Mouse (Mus musculus): ENCODE measurements at regions not wholly inside any gene's neighbourhood (a gene's known extent, or its start where the extent isn't known, plus 50 kb on each side); places are given as distances from the start of the nearest gene placed in this dataset.

DNA sequence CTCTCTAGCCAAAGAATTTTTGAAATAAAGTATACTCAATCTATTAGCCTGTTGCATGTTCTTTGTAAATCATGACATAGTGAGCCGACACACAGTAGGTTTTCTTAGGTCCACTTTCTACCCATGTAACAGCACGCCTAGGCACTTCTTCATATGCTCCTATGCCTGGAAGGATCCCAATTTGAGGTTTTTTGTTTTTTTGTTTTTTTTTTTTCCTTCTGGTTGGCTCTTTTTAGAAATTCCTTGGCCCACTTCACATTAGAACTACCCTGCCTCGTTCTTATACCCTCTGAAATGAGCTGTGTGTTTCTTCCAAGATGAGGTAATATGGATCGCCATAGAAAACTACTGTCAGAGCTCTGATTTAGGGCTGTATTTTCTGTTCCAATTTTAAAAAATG is 443.6 kb downstream of the Gm43517 start:
- Histone ChIP-seq H3K4me1 (ENCODE audit: control insufficient read depth, insufficient read depth, low read length) (no peaks in the 10 kb centered on the region), H3K4me3 (ENCODE audit: insufficient read depth, low read length) (no peak overlapping the region), H3K27ac (ENCODE audit: insufficient read depth, low read length) (no peak overlapping the region)
- TF ChIP-seq POLR2A (IDR thresholded peaks at IDR 0.05; ENCODE audit: low read depth, low read length), result no peak
- no peak for TF ChIP-seq CTCF (IDR thresholded peaks at IDR 0.05; ENCODE audit: borderline replicate concordance, insufficient read depth, low read length)

DNA sequence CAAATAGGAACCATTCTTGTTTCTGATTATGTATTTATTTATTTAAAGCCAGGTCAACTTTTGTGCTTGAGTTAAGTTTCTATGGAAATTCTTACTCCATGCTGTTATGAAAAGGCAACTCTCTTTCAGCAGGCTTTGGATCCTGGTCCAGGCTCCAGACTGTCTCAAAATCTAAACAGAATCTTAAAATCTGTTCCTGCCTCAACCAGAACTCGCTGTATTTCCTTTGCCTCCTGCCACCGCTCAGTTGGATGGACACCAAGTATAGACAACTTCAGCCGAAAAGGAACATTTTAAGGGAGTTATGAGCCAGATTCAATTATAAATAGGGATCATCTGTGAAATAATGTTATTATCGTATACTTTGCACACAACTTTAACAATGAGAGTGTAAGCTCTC is 445.7 kb downstream of the Gm43517 start:
- Histone ChIP-seq H3K4me3 (ENCODE audit: insufficient read depth, low read length) (no peak overlapping the region), H3K4me1 (ENCODE audit: control insufficient read depth, insufficient read depth, low read length) (no peaks in the 10 kb centered on the region), H3K27ac (ENCODE audit: insufficient read depth, low read length) (no peak overlapping the region)
- no peak for TF ChIP-seq CTCF (IDR thresholded peaks at IDR 0.05; ENCODE audit: borderline replicate concordance, insufficient read depth, low read length)
- no peak for TF ChIP-seq POLR2A (IDR thresholded peaks at IDR 0.05; ENCODE audit: low read depth, low read length)

DNA sequence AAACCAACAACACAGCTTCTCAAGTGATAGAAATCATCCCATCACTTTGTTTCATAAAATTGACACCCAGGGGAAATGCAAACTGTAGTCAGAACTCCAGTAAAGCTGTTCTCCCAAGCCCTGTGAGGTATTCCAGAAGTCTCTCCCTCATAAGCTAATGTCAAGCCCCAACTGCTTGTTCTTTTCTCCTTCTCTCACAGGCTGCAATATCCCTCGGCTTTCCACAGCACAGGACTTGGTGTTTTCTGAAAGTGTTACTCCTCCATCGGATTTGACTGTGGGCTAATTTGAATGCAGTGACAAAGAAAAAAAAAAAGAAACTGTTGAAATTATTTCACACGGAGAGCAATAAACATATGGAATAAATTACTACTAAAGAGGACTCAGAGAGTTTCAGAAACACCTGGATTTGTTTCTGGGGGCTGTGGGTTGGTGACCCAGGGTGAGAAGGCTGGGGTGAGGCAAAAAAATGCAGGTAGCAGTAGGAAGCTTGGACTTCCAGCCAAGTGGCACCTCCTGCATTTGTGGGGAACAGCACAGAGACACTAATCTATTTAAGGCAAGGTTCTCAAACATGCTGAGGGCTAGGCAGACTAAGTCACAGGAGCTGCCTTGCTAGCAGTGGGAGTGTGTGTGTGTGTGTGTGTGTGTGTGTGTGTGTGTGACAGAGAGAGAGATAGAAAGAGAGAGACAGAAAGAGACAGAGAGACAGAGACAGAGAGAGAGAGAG is 447.3 kb downstream of the Gm43517 start:
- TF ChIP-seq POLR2A (IDR thresholded peaks at IDR 0.05; ENCODE audit: low read depth, low read length) (no peak), CTCF (IDR thresholded peaks at IDR 0.05; ENCODE audit: borderline replicate concordance, insufficient read depth, low read length) (no peak)
- H3K4me3 ChIP-seq (ENCODE audit: insufficient read depth, low read length), result no peak overlapping the region
- no peak overlapping the region for H3K27ac ChIP-seq (ENCODE audit: insufficient read depth, low read length)
- H3K4me1 ChIP-seq (ENCODE audit: control insufficient read depth, insufficient read depth, low read length), result no peaks in the 10 kb centered on the region

DNA sequence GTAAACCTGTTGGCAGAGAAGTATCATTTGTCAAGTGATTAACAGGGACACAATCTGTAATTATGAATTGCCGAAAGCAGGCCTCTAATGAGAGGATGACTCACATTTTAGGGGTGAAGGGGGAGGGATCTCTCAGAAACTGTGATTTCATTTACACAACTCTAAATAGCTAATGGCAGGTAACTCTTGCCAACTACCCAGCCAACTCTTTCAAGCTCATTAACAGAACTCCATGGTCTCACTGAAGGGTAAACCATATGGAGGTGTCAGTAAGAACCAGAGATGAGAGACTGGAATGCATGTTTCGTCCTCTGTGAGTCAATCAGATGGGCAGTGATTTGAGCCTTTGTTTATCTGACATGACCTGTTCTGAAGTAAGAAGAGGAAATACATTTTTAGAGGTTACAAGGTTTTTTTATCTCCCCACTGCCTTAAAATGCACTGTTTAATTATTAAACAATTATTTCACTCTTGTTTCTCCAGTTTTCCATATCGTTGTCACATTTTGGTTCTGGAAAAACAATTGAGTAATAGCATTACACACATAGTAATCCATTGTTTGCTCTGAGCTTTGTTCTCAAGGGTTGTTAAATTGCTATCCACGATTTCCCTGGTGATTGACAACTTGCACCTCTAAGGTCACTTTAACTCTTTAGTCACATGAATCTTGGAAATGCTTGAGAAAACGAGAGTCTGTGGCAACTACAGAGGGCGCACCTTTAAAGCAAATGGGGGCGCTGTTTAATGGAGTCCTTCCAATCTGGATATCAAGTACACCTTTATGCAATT is 451.5 kb downstream of the Gm43517 start:
- H3K4me1 ChIP-seq (ENCODE audit: control insufficient read depth, insufficient read depth, low read length), result no peaks in the 10 kb centered on the region
- no peak overlapping the region for H3K4me3 ChIP-seq (ENCODE audit: insufficient read depth, low read length)
- TF ChIP-seq CTCF (IDR thresholded peaks at IDR 0.05; ENCODE audit: borderline replicate concordance, insufficient read depth, low read length) (no peak), POLR2A (IDR thresholded peaks at IDR 0.05; ENCODE audit: low read depth, low read length) (no peak)
- H3K27ac ChIP-seq (ENCODE audit: insufficient read depth, low read length), result no peak overlapping the region

DNA sequence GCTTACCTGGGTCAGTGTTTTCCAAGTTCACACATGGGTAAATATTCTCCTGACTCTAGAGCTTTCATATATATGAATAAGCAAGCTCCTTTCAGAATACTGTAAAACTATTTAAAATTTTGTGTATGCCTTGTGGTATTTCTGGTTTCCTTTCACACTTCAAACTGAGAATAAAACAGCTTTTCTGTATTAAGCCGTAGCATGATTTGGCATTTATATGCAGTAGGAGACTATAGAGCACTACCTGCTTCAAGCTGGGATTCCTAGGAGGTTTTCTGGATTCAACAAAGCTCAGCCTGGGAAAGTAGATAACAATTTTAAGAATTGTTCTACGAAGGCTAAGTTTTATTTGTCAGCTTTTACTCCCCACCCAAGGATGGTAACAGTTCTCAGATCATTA is 500.5 kb downstream of the Gm43517 start:
- no peak for TF ChIP-seq CTCF (IDR thresholded peaks at IDR 0.05; ENCODE audit: borderline replicate concordance, insufficient read depth, low read length)
- no peak for TF ChIP-seq POLR2A (IDR thresholded peaks at IDR 0.05; ENCODE audit: low read depth, low read length)
- Histone ChIP-seq H3K4me1 (ENCODE audit: control insufficient read depth, insufficient read depth, low read length) (0 out of 2 replicates have a peak, but pooled peaks cover 2% of the 10 kb centered on the region), H3K27ac (ENCODE audit: insufficient read depth, low read length) (no peak overlapping the region), H3K4me3 (ENCODE audit: insufficient read depth, low read length) (no peak overlapping the region)

DNA sequence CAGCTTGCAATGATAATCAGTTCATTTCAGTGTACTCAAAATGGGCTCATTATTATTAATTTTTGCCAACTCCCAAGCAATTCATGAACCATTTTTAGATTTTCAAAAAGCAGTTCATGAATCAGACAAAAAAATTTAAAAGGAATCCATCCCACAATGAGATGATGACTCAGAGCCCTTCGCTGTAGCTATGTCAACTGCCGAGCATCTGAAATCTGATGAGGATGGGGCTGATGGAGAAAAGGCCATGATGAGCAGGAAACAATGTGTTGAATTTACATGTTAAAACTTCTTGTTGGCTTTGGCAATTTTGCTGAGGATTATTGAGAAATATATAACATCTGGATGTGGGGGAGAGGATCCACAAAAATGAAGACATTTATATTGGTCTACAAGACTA is 502.3 kb downstream of the Gm43517 start:
- Histone ChIP-seq H3K4me1 (ENCODE audit: control insufficient read depth, insufficient read depth, low read length) (0 out of 2 replicates have a peak, but pooled peaks cover 2% of the 10 kb centered on the region), H3K27ac (ENCODE audit: insufficient read depth, low read length) (peak overlapping the region; percentile 81), H3K4me3 (ENCODE audit: insufficient read depth, low read length) (no peak overlapping the region)
- TF ChIP-seq POLR2A (IDR thresholded peaks at IDR 0.05; ENCODE audit: low read depth, low read length) (no peak), CTCF (IDR thresholded peaks at IDR 0.05; ENCODE audit: borderline replicate concordance, insufficient read depth, low read length) (no peak)

DNA sequence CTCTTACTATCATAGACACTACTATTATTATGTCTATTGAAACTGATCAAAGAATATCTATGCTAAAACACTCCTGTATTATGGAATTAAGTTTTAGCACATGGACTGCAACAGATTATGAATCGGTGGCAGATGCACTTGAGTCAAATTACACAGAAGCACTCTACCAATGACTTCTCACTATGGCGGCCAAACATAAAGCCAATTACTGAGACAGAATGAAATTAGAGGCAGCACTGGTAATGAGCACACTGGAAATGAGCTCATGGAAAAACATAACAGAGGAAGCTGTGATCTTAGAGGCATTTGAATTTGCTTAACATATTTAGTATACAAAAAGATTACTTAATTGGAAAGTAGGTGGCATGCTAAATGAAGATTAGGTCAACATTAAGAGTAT is 512.8 kb downstream of the Gm43517 start:
- TF ChIP-seq CTCF (IDR thresholded peaks at IDR 0.05; ENCODE audit: borderline replicate concordance, insufficient read depth, low read length), result no peak
- no peak for TF ChIP-seq POLR2A (IDR thresholded peaks at IDR 0.05; ENCODE audit: low read depth, low read length)
- no peak overlapping the region for H3K4me3 ChIP-seq (ENCODE audit: insufficient read depth, low read length)
- H3K27ac ChIP-seq (ENCODE audit: insufficient read depth, low read length), result no peak overlapping the region
- H3K4me1 ChIP-seq (ENCODE audit: control insufficient read depth, insufficient read depth, low read length), result no peaks in the 10 kb centered on the region

DNA sequence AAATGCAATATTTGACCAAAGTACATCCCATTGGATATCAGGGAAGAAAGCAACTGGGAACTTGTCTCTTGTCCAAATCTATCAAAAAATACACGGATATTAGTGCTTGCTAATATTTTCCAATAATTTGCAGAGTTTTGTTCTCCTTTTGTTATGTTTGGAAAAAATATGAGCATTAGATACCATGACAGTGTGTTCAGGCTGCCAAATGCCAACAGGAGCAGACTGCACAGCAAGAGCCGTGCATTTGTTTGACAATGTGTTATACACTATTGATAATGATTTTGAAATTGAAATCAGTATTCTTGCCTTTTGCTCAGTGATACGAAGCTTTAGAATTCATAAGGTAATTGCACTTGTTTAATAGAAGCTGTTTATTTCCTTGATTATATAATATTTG is 530.7 kb downstream of the Gm43517 start:
- Histone ChIP-seq H3K27ac (ENCODE audit: insufficient read depth, low read length) (no peak overlapping the region), H3K4me3 (ENCODE audit: insufficient read depth, low read length) (no peak overlapping the region), H3K4me1 (ENCODE audit: control insufficient read depth, insufficient read depth, low read length) (no peaks in the 10 kb centered on the region)
- TF ChIP-seq CTCF (IDR thresholded peaks at IDR 0.05; ENCODE audit: borderline replicate concordance, insufficient read depth, low read length), result no peak

DNA sequence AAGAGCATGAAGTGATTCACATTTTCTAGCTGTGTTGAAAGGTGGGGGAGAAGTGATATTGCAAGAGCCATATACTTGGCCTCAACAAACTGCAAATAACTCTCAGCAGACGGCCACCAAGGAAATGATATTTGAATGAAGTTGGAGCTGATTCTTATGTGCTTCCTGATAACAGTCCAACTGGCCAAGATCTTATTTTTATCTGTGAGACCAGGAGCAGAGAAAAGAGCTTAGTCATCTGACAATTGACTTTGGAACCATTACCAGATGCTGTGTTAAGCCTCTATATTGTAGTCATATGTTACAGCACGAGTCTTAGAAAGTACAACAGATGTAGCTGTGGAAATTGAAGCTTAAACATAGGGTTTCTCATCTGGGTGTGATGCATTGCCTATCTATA is 536.6 kb downstream of the Gm43517 start:
- no peak overlapping the region for H3K4me3 ChIP-seq (ENCODE audit: insufficient read depth, low read length)
- TF ChIP-seq CTCF (IDR thresholded peaks at IDR 0.05; ENCODE audit: borderline replicate concordance, insufficient read depth, low read length) (no peak), POLR2A (IDR thresholded peaks at IDR 0.05; ENCODE audit: low read depth, low read length) (no peak)
- H3K27ac ChIP-seq (ENCODE audit: insufficient read depth, low read length), result no peak overlapping the region
- H3K4me1 ChIP-seq (ENCODE audit: control insufficient read depth, insufficient read depth, low read length), result no peaks in the 10 kb centered on the region

DNA sequence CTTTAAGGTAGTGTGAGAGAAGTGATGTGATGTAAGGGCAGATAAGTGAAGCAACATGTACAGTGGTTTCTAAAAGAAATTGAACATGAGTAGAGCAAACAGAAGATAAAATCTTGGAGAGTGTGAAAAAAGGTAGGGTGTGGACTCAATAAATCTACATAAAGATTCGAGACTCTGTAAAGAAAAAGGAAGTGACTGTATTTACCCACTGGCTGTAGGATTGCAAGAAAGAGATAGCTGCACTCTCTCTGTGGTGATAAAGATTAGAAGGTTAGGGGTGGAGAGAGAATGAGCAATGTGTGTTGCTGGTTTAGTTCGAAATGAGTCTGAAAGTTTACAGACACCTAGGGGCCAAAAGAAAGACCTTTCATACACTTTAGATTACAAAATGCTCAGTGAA is 555.8 kb downstream of the Gm43517 start:
- TF ChIP-seq POLR2A (IDR thresholded peaks at IDR 0.05; ENCODE audit: low read depth, low read length) (no peak), CTCF (IDR thresholded peaks at IDR 0.05; ENCODE audit: borderline replicate concordance, insufficient read depth, low read length) (no peak)
- Histone ChIP-seq H3K4me3 (ENCODE audit: insufficient read depth, low read length) (no peak overlapping the region), H3K4me1 (ENCODE audit: control insufficient read depth, insufficient read depth, low read length) (no peaks in the 10 kb centered on the region), H3K27ac (ENCODE audit: insufficient read depth, low read length) (no peak overlapping the region)
